Mouse (Mus musculus): ENCODE results near the gene Cck. TPM values are rescaled to one million over a fixed set of nuclear protein-coding genes. Genes with fewer than 3 reads are reported as not detected.
"Not testable (repeated sequence)": the region's sequence is repeated elsewhere in the genome, so short reads cannot be mapped to it uniquely, and the experiment has no call there.

The Cck gene
- polyA plus RNA-seq, 1 experiment from 2014 or later: 4.3 TPM

- Histone ChIP-seq H3K9me3 (ENCODE audit: control insufficient read depth, low read length) (no peaks in the 10 kb centered on the region), H3K4me1 (ENCODE audit: control insufficient read depth, insufficient read depth, low read length) (no peaks in the 10 kb centered on the region), H3K36me3 (ENCODE audit: control insufficient read depth, insufficient read depth, low read length) (peaks cover 13% of the 10 kb centered on the region; the same call in 1 of the 2 replicates), H3K27ac (ENCODE audit: low read depth, low read length) (no peak overlapping the region), H3K27me3 (ENCODE audit: control insufficient read depth, insufficient read depth, low read length) (no peaks in the 10 kb centered on the region), H3K4me2 (replicated peaks; ENCODE audit: low read depth, low read length) (no peak overlapping the region), H3K9ac (ENCODE audit: low read depth, low read length) (no peak overlapping the region), H3K4me3 (ENCODE audit: low read length) (no peak overlapping the region)
- WGBS: 88% methylated on average over 5 of the region's 5 CpGs
- no peak for ATAC-seq (ENCODE audit: low FRiP score, low TSS enrichment)
Observed at GRCm38 (mm10) chr9:121474771-121475170, 20.7 kb downstream of the Cck start.

- no peak overlapping the region for H3K27ac ChIP-seq (ENCODE audit: low read depth, low read length)
- H3K4me2 ChIP-seq (replicated peaks; ENCODE audit: low read depth, low read length): no peak overlapping the region
- no peaks in the 10 kb centered on the region for H3K4me1 ChIP-seq (ENCODE audit: control insufficient read depth, insufficient read depth, low read length)
- H3K9me3 ChIP-seq (ENCODE audit: control insufficient read depth, low read length): no peaks in the 10 kb centered on the region
- H3K9ac ChIP-seq (ENCODE audit: low read depth, low read length): no peak overlapping the region
- no peak for ATAC-seq (ENCODE audit: low FRiP score, low TSS enrichment)
- 76% methylated on average over 6 of the region's 6 CpGs for WGBS
- H3K36me3 ChIP-seq (ENCODE audit: control insufficient read depth, insufficient read depth, low read length): peaks cover 15% of the 10 kb centered on the region; the same call in 1 of the 2 replicates
- no peak overlapping the region for H3K4me3 ChIP-seq (ENCODE audit: low read length)
- no peaks in the 10 kb centered on the region for H3K27me3 ChIP-seq (ENCODE audit: control insufficient read depth, insufficient read depth, low read length)
Observed at GRCm38 (mm10) chr9:121469711-121470110, 25.8 kb downstream of the Cck start.

GRCm38 (mm10) chr9:121467460-121467859 lies 28.0 kb downstream of the Cck start:
- ATAC-seq (ENCODE audit: low FRiP score, low TSS enrichment): no peak
- Histone ChIP-seq H3K4me1 (ENCODE audit: control insufficient read depth, insufficient read depth, low read length) (no peaks in the 10 kb centered on the region), H3K27me3 (ENCODE audit: control insufficient read depth, insufficient read depth, low read length) (no peaks in the 10 kb centered on the region), H3K36me3 (ENCODE audit: control insufficient read depth, insufficient read depth, low read length) (peaks cover 5% of the 10 kb centered on the region; the same call in 1 of the 2 replicates), H3K9me3 (ENCODE audit: control insufficient read depth, low read length) (no peaks in the 10 kb centered on the region), H3K27ac (ENCODE audit: low read depth, low read length) (no peak overlapping the region), H3K4me3 (ENCODE audit: low read length) (no peak overlapping the region), H3K4me2 (replicated peaks; ENCODE audit: low read depth, low read length) (no peak overlapping the region), H3K9ac (ENCODE audit: low read depth, low read length) (no peak overlapping the region)
- WGBS: 86% methylated on average over 11 of the region's 11 CpGs

GRCm38 (mm10) chr9:121460527-121460926 lies 35.0 kb downstream of the Cck start:
- Histone ChIP-seq H3K9ac (ENCODE audit: low read depth, low read length) (no peak overlapping the region), H3K9me3 (ENCODE audit: control insufficient read depth, low read length) (no peaks in the 10 kb centered on the region), H3K27ac (ENCODE audit: low read depth, low read length) (no peak overlapping the region; the same call in 1 of the 2 replicates), H3K27me3 (ENCODE audit: control insufficient read depth, insufficient read depth, low read length) (no peaks in the 10 kb centered on the region), H3K4me1 (ENCODE audit: control insufficient read depth, insufficient read depth, low read length) (peaks cover 9% of the 10 kb centered on the region; the same call in 1 of the 2 replicates), H3K4me2 (replicated peaks; ENCODE audit: low read depth, low read length) (no peak overlapping the region), H3K4me3 (ENCODE audit: low read length) (no peak overlapping the region), H3K36me3 (ENCODE audit: control insufficient read depth, insufficient read depth, low read length) (peaks cover 10% of the 10 kb centered on the region; the same call in 1 of the 2 replicates)
- peak; percentile 48 for ATAC-seq (ENCODE audit: low FRiP score, low TSS enrichment)
- 24% methylated on average over 15 of the region's 16 CpGs for WGBS

DNA sequence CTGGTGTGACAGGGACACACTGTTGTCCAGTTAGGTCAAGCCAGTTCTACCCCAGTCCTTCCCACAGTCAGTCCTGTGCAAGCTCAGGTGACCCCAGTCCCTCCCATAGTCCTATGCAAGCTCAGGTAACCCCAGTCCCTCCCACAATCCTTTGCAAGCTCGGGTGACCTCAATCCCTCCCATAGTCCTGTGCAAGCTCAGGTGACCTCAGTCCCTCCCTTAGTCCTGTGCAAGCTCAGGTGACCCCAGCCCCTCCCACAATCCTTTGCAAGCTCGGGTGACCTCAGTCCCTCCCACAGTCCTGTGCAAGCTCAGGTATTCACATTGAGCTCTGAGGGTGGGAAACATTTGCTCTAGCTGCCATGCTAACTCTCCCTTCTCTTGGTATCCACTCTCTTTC lies 35.5 kb downstream of the Cck start:
- Histone ChIP-seq H3K9ac (ENCODE audit: low read depth, low read length) (no peak overlapping the region), H3K9me3 (ENCODE audit: control insufficient read depth, low read length) (no peaks in the 10 kb centered on the region), H3K36me3 (ENCODE audit: control insufficient read depth, insufficient read depth, low read length) (peaks cover 10% of the 10 kb centered on the region; the same call in 1 of the 2 replicates), H3K4me2 (replicated peaks; ENCODE audit: low read depth, low read length) (no peak overlapping the region), H3K4me1 (ENCODE audit: control insufficient read depth, insufficient read depth, low read length) (peaks cover 9% of the 10 kb centered on the region; the same call in 1 of the 2 replicates), H3K27me3 (ENCODE audit: control insufficient read depth, insufficient read depth, low read length) (no peaks in the 10 kb centered on the region), H3K4me3 (ENCODE audit: low read length) (no peak overlapping the region), H3K27ac (ENCODE audit: low read depth, low read length) (no peak overlapping the region)
- WGBS: 30% methylated on average over 2 of the region's 2 CpGs
- ATAC-seq (ENCODE audit: low FRiP score, low TSS enrichment): peak; percentile 24; the same call in 1 of the 2 replicates

- H3K36me3 ChIP-seq (ENCODE audit: control insufficient read depth, insufficient read depth, low read length): peaks cover 13% of the 10 kb centered on the region
Observed at GRCm38 (mm10) chr9:121458466-121458865, 37.0 kb downstream of the Cck start.

GRCm38 (mm10) chr9:121456739-121457515 lies 38.6 kb downstream of the Cck start:
- WGBS: 82% methylated on average over 13 of the region's 13 CpGs
- Histone ChIP-seq H3K9me3 (ENCODE audit: control insufficient read depth, low read length) (no peaks in the 10 kb centered on the region), H3K27me3 (ENCODE audit: control insufficient read depth, insufficient read depth, low read length) (no peaks in the 10 kb centered on the region), H3K4me1 (ENCODE audit: control insufficient read depth, insufficient read depth, low read length) (peaks cover 9% of the 10 kb centered on the region; the same call in 1 of the 2 replicates), H3K9ac (ENCODE audit: low read depth, low read length) (no peak overlapping the region), H3K4me3 (ENCODE audit: low read length) (no peak overlapping the region), H3K27ac (ENCODE audit: low read depth, low read length) (no peak overlapping the region), H3K36me3 (ENCODE audit: control insufficient read depth, insufficient read depth, low read length) (peaks cover 20% of the 10 kb centered on the region), H3K4me2 (replicated peaks; ENCODE audit: low read depth, low read length) (no peak overlapping the region)
- ATAC-seq (ENCODE audit: low FRiP score, low TSS enrichment): no peak

More at GRCm38 (mm10) chr9:121458466-121458865, 37.0 kb downstream of the Cck start:
- WGBS: 27% methylated on average over 8 of the region's 8 CpGs
- no peak for ATAC-seq (ENCODE audit: low FRiP score, low TSS enrichment)
- Histone ChIP-seq H3K4me2 (replicated peaks; ENCODE audit: low read depth, low read length) (no peak overlapping the region), H3K9me3 (ENCODE audit: control insufficient read depth, low read length) (no peaks in the 10 kb centered on the region), H3K27me3 (ENCODE audit: control insufficient read depth, insufficient read depth, low read length) (no peaks in the 10 kb centered on the region), H3K4me1 (ENCODE audit: control insufficient read depth, insufficient read depth, low read length) (peaks cover 9% of the 10 kb centered on the region; the same call in 1 of the 2 replicates), H3K9ac (ENCODE audit: low read depth, low read length) (no peak overlapping the region), H3K4me3 (ENCODE audit: low read length) (no peak overlapping the region), H3K27ac (ENCODE audit: low read depth, low read length) (no peak overlapping the region)

DNA sequence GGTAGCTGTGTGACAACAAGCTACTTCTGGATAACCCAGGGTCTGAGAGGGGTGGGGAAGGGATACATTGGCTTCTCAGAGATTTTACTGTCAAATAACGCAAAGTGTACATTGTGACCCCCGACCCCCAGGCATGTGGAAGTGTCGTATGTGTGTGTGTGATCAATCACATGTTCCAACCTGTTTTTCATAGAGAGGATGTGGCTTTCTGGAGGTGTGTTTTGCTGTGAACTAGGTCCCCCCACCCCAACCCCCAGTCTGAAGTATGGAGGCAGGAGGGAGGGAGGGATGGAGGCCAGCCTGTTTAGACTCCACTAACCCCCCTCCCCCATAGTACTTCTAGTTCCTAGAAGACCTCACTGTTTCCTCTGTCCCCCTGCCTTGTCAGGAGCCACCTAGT lies 40.6 kb downstream of the Cck start:
- Histone ChIP-seq H3K4me1 (ENCODE audit: control insufficient read depth, insufficient read depth, low read length) (0 out of 2 replicates have a peak, but pooled peaks cover 3% of the 10 kb centered on the region), H3K9ac (ENCODE audit: low read depth, low read length) (no peak overlapping the region), H3K36me3 (ENCODE audit: control insufficient read depth, insufficient read depth, low read length) (peaks cover 19% of the 10 kb centered on the region), H3K4me3 (ENCODE audit: low read length) (no peak overlapping the region), H3K27ac (ENCODE audit: low read depth, low read length) (no peak overlapping the region), H3K9me3 (ENCODE audit: control insufficient read depth, low read length) (no peaks in the 10 kb centered on the region), H3K4me2 (replicated peaks; ENCODE audit: low read depth, low read length) (no peak overlapping the region), H3K27me3 (ENCODE audit: control insufficient read depth, insufficient read depth, low read length) (no peaks in the 10 kb centered on the region)
- no peak for ATAC-seq (ENCODE audit: low FRiP score, low TSS enrichment)
- WGBS: 91% methylated on average over 3 of the region's 3 CpGs

DNA sequence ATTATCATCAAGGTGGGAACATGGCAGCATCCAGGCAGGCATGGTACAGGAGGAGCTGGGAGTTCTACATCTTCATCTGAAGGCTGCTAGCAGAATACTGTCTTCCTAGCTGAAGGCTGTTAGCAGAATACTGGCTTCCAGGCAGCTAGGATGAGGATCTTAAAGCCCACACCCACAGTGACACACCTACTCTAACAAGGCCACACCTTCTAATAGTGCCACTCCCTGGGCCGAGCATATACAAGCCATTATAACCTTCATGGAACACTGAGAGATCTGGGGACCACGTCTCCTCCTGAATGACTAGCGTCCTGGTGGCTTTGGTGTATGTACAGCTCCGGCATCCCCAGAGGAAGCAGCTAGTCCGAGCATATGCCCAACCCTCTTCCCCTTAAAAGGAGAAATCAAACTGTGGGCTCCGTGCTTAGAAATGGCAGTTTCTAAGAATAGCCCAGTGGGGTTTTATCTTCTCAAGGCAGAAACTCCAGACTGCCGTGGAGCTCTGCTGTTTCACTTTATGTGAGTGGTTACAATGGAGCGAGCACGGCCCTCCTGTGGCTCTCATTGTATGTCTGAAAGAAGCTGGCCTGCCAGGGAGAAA lies 43.1 kb downstream of the Cck start:
- H3K9me3 ChIP-seq (ENCODE audit: control insufficient read depth, low read length); H3K27ac ChIP-seq (ENCODE audit: low read depth, low read length); H3K4me2 ChIP-seq (replicated peaks; ENCODE audit: low read depth, low read length); H3K4me1 ChIP-seq (ENCODE audit: control insufficient read depth, insufficient read depth, low read length); H3K9ac ChIP-seq (ENCODE audit: low read depth, low read length); H3K4me3 ChIP-seq (ENCODE audit: low read length); H3K27me3 ChIP-seq (ENCODE audit: control insufficient read depth, insufficient read depth, low read length); ATAC-seq (ENCODE audit: low FRiP score, low TSS enrichment): not testable (repeated sequence)
- 86% methylated on average over 9 of the region's 9 CpGs for WGBS
- peaks cover 39% of the 10 kb centered on the region for H3K36me3 ChIP-seq (ENCODE audit: control insufficient read depth, insufficient read depth, low read length)
